Mouse (Mus musculus) R1 (cell line): ENCODE data around the gene Gm21981.
A peak's percentile ranks its signal among the peaks of the same experiment; 100 is the strongest.

Source experiments
- DNase-seq: peaks from one replicate; pipeline ENCODE4 v3.0.0-alpha.2; 2018; ENCODE audit warnings: low read depth, low spot score

Gene Gm21981

GRCm38 (mm10) chr17:47702548-47703345 is 8.5 kb upstream of the Gm21981 start:
- peak; percentile 79 for DNase-seq

DNA sequence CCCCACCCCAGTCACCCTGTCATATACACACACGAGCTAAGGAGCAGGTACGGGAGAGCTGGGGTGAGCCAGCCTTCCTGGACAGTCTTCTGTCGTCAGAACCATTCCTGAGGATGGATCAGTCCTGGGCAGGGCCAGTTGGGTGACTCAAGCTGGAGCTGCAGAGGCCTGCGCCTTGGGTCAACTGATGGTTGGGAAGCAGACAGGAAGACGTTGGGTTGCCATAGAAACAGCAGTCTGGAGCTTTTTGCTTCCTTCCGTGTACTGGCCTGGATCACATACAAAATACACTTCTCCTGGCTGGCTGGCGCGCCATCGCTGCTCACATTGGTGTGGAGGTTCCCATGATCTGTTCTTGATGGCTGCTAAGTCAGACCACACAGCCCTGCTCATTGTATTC is 7.5 kb upstream of the Gm21981 start:
- DNase-seq: peak; percentile 64

DNA sequence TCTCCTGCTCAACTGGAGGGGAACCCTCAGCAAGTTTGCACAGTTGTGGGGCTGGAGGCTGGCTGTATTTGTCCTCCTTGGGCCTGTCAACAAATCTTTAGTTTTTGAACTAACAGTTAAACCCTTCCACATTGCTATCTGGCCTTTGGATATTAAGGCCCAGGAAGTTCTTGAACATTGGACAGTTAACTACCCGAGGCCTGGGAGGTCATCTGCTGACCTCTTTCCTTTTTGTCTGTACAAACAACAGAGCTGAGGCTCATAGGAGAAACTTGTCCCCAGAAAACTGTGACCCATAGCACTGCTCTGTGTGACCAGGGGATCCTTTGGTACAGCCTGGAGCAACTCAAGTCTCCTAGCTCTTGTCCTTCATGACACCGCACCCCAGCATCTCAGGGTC is 4.8 kb upstream of the Gm21981 start:
- DNase-seq: no peak

GRCm38 (mm10) chr17:47698156-47698555 is 3.9 kb upstream of the Gm21981 start:
- DNase-seq: no peak

DNA sequence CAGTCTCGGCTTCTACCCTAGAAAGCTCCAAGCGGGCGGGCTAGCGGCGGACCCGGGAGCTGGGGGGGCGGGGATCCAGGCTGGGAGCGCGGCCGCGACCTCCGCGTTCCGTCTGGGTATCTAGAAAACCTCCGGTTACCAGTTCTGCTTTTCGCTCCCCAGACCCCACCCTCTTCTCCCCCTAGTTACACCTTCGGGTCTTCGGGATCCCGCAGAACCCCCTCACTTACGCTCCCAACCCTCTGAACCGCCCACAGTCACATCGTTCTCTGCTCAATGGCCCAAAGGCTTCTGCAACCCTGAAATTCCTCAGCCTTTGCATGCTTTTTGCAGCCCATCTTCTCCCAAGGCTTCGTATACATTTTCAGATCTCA is 1.1 kb upstream of the Gm21981 start:
- peak; percentile 63 for DNase-seq

DNA sequence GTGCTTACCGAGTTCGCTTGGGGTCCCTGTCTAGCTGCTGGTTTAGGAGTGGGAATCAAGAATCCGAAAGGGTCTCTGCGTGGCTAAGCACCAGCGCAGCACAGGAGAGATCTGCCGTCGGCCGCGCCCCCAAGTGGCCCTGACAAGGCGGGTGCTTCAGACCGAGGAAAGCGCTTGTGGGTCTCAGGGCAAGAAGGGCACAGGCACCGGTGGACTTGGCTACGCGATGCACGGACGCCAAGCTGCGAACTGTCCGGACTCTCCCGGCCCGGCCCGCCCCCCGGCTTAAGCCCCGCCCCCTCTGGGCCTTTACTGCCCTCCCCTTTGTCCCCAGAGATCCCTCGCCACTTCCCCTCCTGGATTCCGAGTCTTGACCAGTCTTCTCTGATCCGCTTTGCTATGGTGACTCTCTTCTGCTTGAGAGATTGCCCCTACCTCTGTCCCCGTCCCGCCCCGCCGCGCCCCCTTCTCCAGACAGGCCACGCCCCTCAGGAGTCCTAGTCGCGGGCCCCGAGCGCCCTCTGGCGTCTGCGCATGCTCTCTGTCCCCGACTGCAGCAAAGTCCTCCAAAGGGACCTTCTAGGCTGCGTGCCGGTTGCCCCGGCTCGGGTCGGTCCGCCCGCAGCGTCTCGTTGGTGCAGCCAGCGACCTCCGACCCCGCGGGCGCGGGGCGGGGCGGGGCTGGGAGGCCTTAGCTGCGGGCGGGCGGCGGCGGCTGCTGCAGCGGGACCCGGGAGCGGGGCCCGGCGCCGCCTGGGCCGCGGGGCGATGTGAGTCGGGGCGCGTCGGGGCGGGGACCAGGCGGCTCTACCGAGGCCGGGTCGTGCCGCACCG is 465 bp upstream of the Gm21981 start, which contains the start of gene Prickle4:
Prickle4 (minus strand) TSS at position 234 of the 834 bp plus-strand sequence.
- peak; percentile 95 for DNase-seq

GRCm38 (mm10) chr17:47693671-47694441 is 399 bp downstream of the Gm21981 start:
- no peak for DNase-seq

- DNase-seq: peak; percentile 50
Observed at GRCm38 (mm10) chr17:47691650-47692049, 2.6 kb downstream of the Gm21981 start.

- DNase-seq: no peak
Observed at GRCm38 (mm10) chr17:47689894-47690293, 4.4 kb downstream of the Gm21981 start.

- DNase-seq: peak; percentile 56
Observed at GRCm38 (mm10) chr17:47688608-47689575, 5.4 kb downstream of the Gm21981 start, which contains the start of gene Frs3. Gene Frs3 (plus strand): TSS chr17:47689030.

GRCm38 (mm10) chr17:47688344-47688607 is 6.0 kb downstream of the Gm21981 start, which contains the start of gene Tomm6:
Gene Tomm6 (minus strand): TSS chr17:47688386.
- no peak for DNase-seq

DNA sequence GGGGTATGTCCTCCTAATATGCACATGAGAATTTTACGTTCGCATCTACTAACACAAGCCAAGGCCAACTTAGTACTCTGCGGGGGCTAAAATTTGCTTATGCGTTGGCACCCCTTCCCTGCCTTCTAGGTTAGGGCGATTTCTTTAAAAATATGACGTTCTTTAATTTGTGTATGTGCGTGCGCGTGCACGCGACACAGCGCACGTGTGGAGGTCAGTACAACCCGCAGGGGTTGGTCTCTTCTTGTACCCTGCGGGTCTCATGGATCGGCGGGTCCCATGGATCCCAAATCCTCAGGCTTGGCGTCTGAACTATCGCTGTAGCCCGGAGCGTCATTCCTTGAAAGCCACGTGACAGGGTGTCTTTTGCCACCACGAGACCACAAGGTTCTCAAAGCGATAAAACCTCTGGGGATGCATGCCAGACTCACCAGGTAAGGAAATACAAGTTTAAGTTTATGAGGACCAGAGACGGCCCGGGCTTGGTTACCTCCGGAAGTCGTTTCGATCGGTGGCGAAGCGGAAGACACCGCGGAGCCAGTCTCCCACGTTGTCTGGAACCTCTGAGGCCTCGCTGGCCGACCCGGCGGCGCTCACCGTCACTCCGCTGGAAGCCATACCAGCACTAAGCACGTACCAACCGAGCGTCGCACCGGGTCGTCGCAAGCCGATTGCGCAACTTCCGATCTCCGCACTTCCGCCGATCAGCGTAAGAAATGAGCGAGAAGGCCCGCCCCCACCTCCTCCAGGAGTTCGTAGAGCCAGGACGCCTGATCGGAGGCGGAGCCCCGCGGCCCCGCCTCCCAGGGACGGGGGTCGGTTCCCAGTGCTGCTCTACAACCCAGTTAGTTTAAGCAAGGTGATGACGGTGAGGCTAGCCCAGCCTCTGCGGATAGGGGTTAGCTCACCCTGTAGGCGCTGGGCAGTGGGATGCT is 6.6 kb downstream of the Gm21981 start:
- DNase-seq: peak; percentile 98

DNA sequence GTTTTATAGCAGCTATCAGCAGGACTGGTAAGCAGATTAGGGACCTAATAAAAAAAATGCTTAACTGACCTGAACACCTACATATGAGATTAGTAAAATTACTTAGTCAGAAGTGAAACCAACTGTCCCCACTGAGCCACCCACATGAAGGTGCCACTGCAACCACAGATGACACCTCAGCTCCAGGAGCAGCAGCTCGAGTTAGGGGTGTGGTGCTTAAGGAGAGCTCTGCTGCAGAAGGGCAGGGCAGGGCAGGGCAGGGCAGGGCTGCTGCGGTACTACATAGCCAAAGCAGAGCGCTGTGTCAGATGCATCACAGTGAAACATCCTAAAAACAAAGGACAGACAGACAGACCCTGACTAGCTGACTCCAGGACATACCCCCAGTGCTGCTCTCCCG is 11.4 kb downstream of the Gm21981 start:
- no peak for DNase-seq

- DNase-seq: no peak
Observed at GRCm38 (mm10) chr17:47678702-47679101, 15.6 kb downstream of the Gm21981 start.

DNA sequence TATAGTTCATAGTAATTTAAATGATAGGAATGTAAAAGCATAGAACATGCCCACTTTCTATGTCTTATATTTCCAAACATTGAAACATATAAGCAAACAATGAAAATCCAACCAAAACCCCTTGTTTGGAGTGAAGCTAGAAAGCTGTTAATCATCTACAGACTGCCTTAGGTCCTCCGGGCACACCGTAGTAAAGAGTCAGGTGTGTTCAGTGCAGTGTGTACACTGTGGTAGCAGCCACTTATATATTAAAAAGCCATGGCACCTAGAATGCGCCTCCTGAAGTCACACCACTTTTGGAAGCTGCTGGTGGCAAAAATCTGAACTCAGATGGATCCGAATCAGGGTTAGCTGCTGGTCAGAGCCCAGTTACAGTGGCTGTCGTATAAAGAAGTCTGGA is 16.0 kb downstream of the Gm21981 start:
- no peak for DNase-seq

DNA sequence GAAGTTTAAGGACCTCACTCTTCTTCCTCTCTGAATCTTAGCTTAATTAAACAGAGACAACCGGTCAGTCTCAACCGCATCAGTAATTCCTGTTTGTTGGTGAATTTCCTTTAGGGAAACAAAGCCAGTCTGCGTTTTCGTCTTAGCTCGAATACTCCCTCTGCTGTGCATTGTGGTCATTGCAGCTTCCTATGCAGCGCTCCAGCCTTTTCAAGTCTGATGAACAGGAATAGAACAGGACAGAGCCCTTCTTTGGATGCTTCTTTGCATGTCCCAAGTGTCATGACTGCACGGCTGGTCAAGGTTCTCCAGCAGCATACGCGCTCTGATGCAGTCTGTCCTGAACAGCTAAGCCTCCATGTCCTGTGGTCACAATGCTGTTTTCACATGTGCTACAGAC is 17.7 kb downstream of the Gm21981 start:
- peak; percentile 82 for DNase-seq

DNA sequence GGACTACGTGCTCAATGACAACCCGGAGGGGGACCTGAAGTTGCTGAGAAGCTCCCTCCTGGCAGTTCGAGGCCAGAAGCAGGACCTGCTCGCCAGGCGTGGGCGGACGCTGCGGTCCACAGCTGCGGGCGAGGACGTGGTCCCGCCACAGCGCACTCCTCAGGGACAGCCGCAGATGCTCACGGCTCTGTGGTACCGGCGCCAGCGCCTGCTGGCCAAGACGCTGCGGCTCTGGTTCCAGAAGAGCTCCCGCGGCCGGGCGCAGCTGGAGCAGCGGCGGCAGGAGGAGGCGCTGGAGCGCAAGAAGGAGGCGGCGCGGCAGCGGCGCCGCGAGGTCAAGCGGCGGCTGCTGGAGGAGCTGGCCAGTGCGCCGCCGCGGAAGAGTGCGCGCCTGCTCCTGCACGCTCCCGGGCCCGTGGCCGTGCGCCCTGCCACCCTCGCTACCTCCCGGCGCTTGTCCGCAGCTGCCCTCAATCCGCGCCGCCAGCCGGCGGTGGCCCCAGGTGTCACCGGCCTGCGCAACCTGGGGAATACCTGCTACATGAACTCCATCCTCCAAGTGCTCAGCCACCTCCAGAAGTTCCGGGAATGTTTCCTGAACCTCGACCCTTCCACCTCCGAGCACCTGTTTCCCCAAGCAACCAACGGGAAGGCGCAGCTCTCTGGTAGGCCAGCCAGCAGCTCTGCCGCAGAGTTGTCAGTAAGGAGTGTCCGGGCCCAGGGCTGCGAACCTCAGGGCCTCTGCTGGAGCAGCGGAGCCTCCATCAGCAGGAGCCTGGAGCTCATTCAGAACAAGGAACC is 21.7 kb downstream of the Gm21981 start:
- DNase-seq: peak; percentile 90

- DNase-seq: no peak
Observed at GRCm38 (mm10) chr17:47671988-47672310, 22.3 kb downstream of the Gm21981 start.

- no peak for DNase-seq
Observed at GRCm38 (mm10) chr17:47669166-47669565, 25.1 kb downstream of the Gm21981 start.
